Mouse (Mus musculus) MEL (cell line): ENCODE measurements around the gene Gpr179. TPM values are rescaled to one million over a fixed set of nuclear protein-coding genes. Genes with fewer than 3 reads are reported as not detected.
A peak's percentile ranks its signal among the peaks of the same experiment; 100 is the strongest.

Experiments used
- DNase-seq: peaks from one replicate; pipeline ENCODE4 v3.0.0; 2011; ENCODE audit warnings: low read depth, low spot score
- H3K27ac ChIP-seq: 2 replicates; pipeline ENCODE4 v1.5.1; 2012; ENCODE audit warnings: low read depth, mild to moderate bottlenecking, control low read depth, low read length, moderate library complexity; ENCODE audit not compliant: control insufficient read depth
- H3K27me3 ChIP-seq, 2 experiments: fragments of 150-350 bp in 1 of 2; sonication (generic) in 1 of 2; 2 replicates each; pipeline ENCODE4 v1.6.1; 2012; ENCODE audit warnings: low read length in 2 of 2, mild to moderate bottlenecking in 2 of 2, improper control_type of control experiment in 1 of 2, moderate library complexity in 1 of 2; ENCODE audit not compliant: insufficient read depth in 2 of 2, control insufficient read depth in 1 of 2
- H3K36me3 ChIP-seq, 2 experiments: 2 replicates each; pipeline ENCODE4 v1.6.1; 2012 to 2014; ENCODE audit warnings: low read length in 2 of 2, improper control_type of control experiment in 1 of 2, inconsistent platforms in 1 of 2, mild to moderate bottlenecking in 1 of 2; ENCODE audit not compliant: insufficient read depth in 2 of 2, control insufficient read depth in 1 of 2
- H3K4me1 ChIP-seq, 2 experiments: fragments of 150-350 bp in 1 of 2; sonication (generic) in 1 of 2; 2 replicates each; pipeline ENCODE4 v1.6.1; 2012; ENCODE audit warnings: low read length in 2 of 2, improper control_type of control experiment in 1 of 2, mild to moderate bottlenecking in 1 of 2; ENCODE audit not compliant: insufficient read depth in 2 of 2, control insufficient read depth in 1 of 2
- H3K4me3 ChIP-seq, 2 experiments: fragments of 150-350 bp in 1 of 2; sonication (generic) in 1 of 2; 2 replicates each; pipeline ENCODE4 v1.5.1; 2012; ENCODE audit warnings: low read depth in 2 of 2, low read length in 2 of 2, mild to moderate bottlenecking in 2 of 2, moderate library complexity in 2 of 2, control low read depth in 1 of 2, improper control_type of control experiment in 1 of 2; ENCODE audit not compliant: control insufficient read depth in 1 of 2, insufficient read depth in 1 of 2
- H3K79me2 ChIP-seq: 2 replicates; pipeline ENCODE4 v1.6.1; 2012; ENCODE audit warnings: mild to moderate bottlenecking, low read length, moderate library complexity; ENCODE audit not compliant: control insufficient read depth, poor library complexity, insufficient read depth
- H3K9ac ChIP-seq: 2 replicates; pipeline ENCODE4 v1.6.1; 2012; ENCODE audit warnings: low read depth, mild to moderate bottlenecking, control low read depth, low read length, moderate library complexity; ENCODE audit not compliant: control insufficient read depth, poor library complexity, severe bottlenecking
- H3K9me3 ChIP-seq: fragments of 150-350 bp; sonication (generic); replicated peaks from 2 replicates; pipeline ENCODE4 v1.6.1; 2012; ENCODE audit warnings: mild to moderate bottlenecking, low read length, improper control_type of control experiment, moderate library complexity; ENCODE audit not compliant: insufficient read depth
- BHLHE40 ChIP-seq: IDR thresholded peaks from 2 replicates; pipeline ENCODE4 v1.6.1; 2012; ENCODE audit warnings: low read depth, mild to moderate bottlenecking, inconsistent platforms, low read length, improper control_type of control experiment, borderline replicate concordance
- CHD1 ChIP-seq: IDR thresholded peaks from 2 replicates; pipeline ENCODE4 v1.6.1; 2012; ENCODE audit warnings: low read depth, mild to moderate bottlenecking, inconsistent platforms, low read length, improper control_type of control experiment
- CTCF ChIP-seq, 3 experiments: IDR thresholded peaks in 2 of 3; conservative IDR thresholded peaks in 1 of 3; 2 replicates each; pipeline ENCODE4 v1.5.1; 2011 to 2012; ENCODE audit warnings: low read length in 3 of 3, low read depth in 2 of 3, mild to moderate bottlenecking in 2 of 3, improper control_type of control experiment in 1 of 3, inconsistent platforms in 1 of 3, mixed read lengths in 1 of 3, moderate library complexity in 1 of 3; ENCODE audit not compliant: control insufficient read depth in 1 of 3, insufficient read depth in 1 of 3, poor library complexity in 1 of 3, severe bottlenecking in 1 of 3
- ELF1 ChIP-seq: IDR thresholded peaks from 2 replicates; pipeline ENCODE4 v1.6.1; 2014; ENCODE audit warnings: low read depth, mild to moderate bottlenecking, inconsistent platforms, low read length, improper control_type of control experiment, moderate library complexity
- ETS1 ChIP-seq: IDR thresholded peaks from 2 replicates; pipeline ENCODE4 v1.6.1; 2012; ENCODE audit warnings: low read depth, mild to moderate bottlenecking, inconsistent platforms, low read length, improper control_type of control experiment, moderate library complexity
- GATA1 ChIP-seq: IDR thresholded peaks from 2 replicates; pipeline ENCODE4 v1.6.1; 2011; ENCODE audit warnings: low read depth, low read length, improper control_type of control experiment
- HCFC1 ChIP-seq: IDR thresholded peaks from 2 replicates; pipeline ENCODE4 v1.6.1; 2012; ENCODE audit warnings: low read depth, mild to moderate bottlenecking, inconsistent platforms, low read length, improper control_type of control experiment, moderate library complexity
- JUND ChIP-seq: IDR thresholded peaks from 2 replicates; pipeline ENCODE4 v1.6.1; 2011; ENCODE audit warnings: low read depth, mild to moderate bottlenecking, improper control_type of control experiment, low read length
- MAZ ChIP-seq: IDR thresholded peaks from 2 replicates; pipeline ENCODE4 v1.6.1; 2012; ENCODE audit warnings: low read depth, mild to moderate bottlenecking, inconsistent platforms, low read length, improper control_type of control experiment
- MXI1 ChIP-seq: IDR thresholded peaks from 2 replicates; pipeline ENCODE4 v1.6.1; 2011; ENCODE audit warnings: mild to moderate bottlenecking, low read depth, low read length, improper control_type of control experiment
- MYB ChIP-seq: IDR thresholded peaks from 2 replicates; pipeline ENCODE4 v1.6.1; 2011; ENCODE audit warnings: mild to moderate bottlenecking, low read depth, low read length, improper control_type of control experiment
- NELFE ChIP-seq: IDR thresholded peaks from 2 replicates; pipeline ENCODE4 v1.6.1; 2011; ENCODE audit warnings: low read depth, low read length, improper control_type of control experiment
- NRF1 ChIP-seq: IDR thresholded peaks from 2 replicates; pipeline ENCODE4 v1.6.1; 2014; ENCODE audit warnings: low read depth, mild to moderate bottlenecking, inconsistent platforms, low read length, improper control_type of control experiment, moderate library complexity; ENCODE audit not compliant: poor library complexity, insufficient read depth, severe bottlenecking
- POLR2A ChIP-seq, 2 experiments: IDR thresholded peaks; 2 replicates each; pipeline ENCODE4 v1.6.1; 2011 to 2012; ENCODE audit warnings: low read length in 2 of 2, mild to moderate bottlenecking in 2 of 2, control low read depth in 1 of 2, improper control_type of control experiment in 1 of 2, low read depth in 1 of 2, moderate library complexity in 1 of 2; ENCODE audit not compliant: control insufficient read depth in 1 of 2, insufficient read depth in 1 of 2, poor library complexity in 1 of 2
- POLR2AphosphoS5 ChIP-seq: IDR thresholded peaks from 2 replicates; pipeline ENCODE4 v1.6.1; 2012; ENCODE audit warnings: low read depth, borderline replicate concordance, mild to moderate bottlenecking, inconsistent platforms, low read length, moderate library complexity, mixed read lengths
- RAD21 ChIP-seq: IDR thresholded peaks from 2 replicates; pipeline ENCODE4 v1.6.1; 2011; ENCODE audit warnings: mild to moderate bottlenecking, low read depth, low read length, improper control_type of control experiment
- SMC3 ChIP-seq: IDR thresholded peaks from 2 replicates; pipeline ENCODE4 v1.6.1; 2011; ENCODE audit warnings: low read depth, low read length, improper control_type of control experiment
- UBTF ChIP-seq: IDR thresholded peaks from 2 replicates; pipeline ENCODE4 v1.6.1; 2012; ENCODE audit warnings: low read depth, mild to moderate bottlenecking, inconsistent platforms, low read length, improper control_type of control experiment, moderate library complexity, borderline replicate concordance; ENCODE audit not compliant: insufficient read depth
- USF1 ChIP-seq: IDR thresholded peaks from 2 replicates; pipeline ENCODE4 v1.6.1; 2014; ENCODE audit warnings: low read depth, mild to moderate bottlenecking, inconsistent platforms, low read length, improper control_type of control experiment, moderate library complexity
- ZNF384 ChIP-seq: IDR thresholded peaks from 2 replicates; pipeline ENCODE4 v1.6.1; 2012; ENCODE audit warnings: low read depth, mild to moderate bottlenecking, inconsistent platforms, low read length, improper control_type of control experiment
- polyA plus RNA-seq, 2 experiments: library from polyadenylated mRNA; stranded (reverse) in 1 of 2; unstranded in 1 of 2; fragments of >175 nt in 1 of 2; fragments of >200 nt in 1 of 2; gene quantifications; 2 replicates each; pipeline versions ENCODE4 v1.2.1 to v1.2.4; 2012; ENCODE audit warnings: low replicate concordance in 2 of 2, low read depth in 1 of 2; ENCODE audit not compliant: insufficient read length in 2 of 2, insufficient read depth in 1 of 2, missing spikeins in 1 of 2
- total RNA-seq: library from RNA; depleted of rRNA; stranded (reverse); fragments of 300-350 nt; gene quantifications from 2 replicates; pipeline ENCODE4 v1.2.3, GENCODE M21; 2012

Gpr179 gene
- total and polyA plus RNA-seq, 3 experiments: 0.01 to 0.04 TPM; not detected in 1

GRCm38 (mm10) chr11:97285852-97286775, 65.8 kb downstream of the Gpr179 start:
- Histone ChIP-seq H3K79me2 (no peaks in the 10 kb centered on the region), H3K4me1 (peaks cover 0 to 4% of the 10 kb centered on the region in 2 experiments; a peak in 1 of 4 replicates), H3K27me3 (peaks cover 0 to 2% of the 10 kb centered on the region in 2 experiments; a peak in 1 of 4 replicates), H3K9ac (no peak overlapping the region), H3K36me3 (peaks cover 0 to 2% of the 10 kb centered on the region in 2 experiments; a peak in 2 of 4 replicates), H3K27ac (no peak overlapping the region), H3K9me3 (no peaks in the 10 kb centered on the region), H3K4me3 (no peak overlapping the region)
- peak; percentile 27; the same call in 1 of the 2 replicates for TF ChIP-seq ZNF384
- no peak for TF ChIP-seq MYB
- no peak for TF ChIP-seq JUND
- TF ChIP-seq MXI1: no peak
- no peak for TF ChIP-seq RAD21
- TF ChIP-seq POLR2AphosphoS5: no peak
- no peak for TF ChIP-seq ETS1
- DNase-seq: no peak

DNA sequence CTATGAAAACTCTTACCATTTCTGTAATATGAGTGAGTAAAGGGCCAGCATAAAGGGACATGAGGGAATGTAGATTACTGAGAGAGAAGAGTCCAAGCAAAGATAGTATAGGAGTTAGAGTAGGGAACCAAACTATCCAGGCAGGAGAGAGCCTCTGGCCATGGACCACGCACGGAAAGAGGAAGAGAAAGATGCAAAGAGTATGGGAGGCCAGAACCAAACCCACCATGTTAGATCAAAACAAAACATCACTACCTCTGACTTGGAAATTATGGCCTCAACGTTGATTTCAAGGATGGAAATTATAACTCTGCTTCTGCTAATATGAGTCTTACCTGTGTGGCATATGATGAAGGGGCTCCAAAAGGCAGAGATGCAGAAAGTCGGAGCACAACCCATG, 67.0 kb downstream of the Gpr179 start:
- H3K4me1 ChIP-seq: peaks cover 0 to 7% of the 10 kb centered on the region in 2 experiments; a peak in 1 of 4 replicates
- TF ChIP-seq MYB (no peak), POLR2AphosphoS5 (no peak), SMC3 (no peak), HCFC1 (no peak), MAZ (no peak), CTCF (IDR thresholded peaks at IDR 0.05 in 2 of 3, conservative IDR thresholded peaks at IDR 0.05 in 1 of 3; ENCODE audit: control insufficient read depth in 1 of 3, insufficient read depth in 1 of 3, low read depth in 2 of 3, low read length in 3 of 3, poor library complexity in 1 of 3, severe bottlenecking in 1 of 3) (no peak), NRF1 (no peak), USF1 (no peak), ELF1 (no peak), BHLHE40 (no peak), POLR2A (IDR thresholded peaks at IDR 0.05; ENCODE audit: control insufficient read depth in 1 of 2, insufficient read depth in 1 of 2, low read depth in 1 of 2, low read length in 2 of 2, poor library complexity in 1 of 2) (no peak), RAD21 (no peak), UBTF (no peak), CHD1 (no peak), GATA1 (no peak), NELFE (no peak)
- peaks cover 0 to 1% of the 10 kb centered on the region in 2 experiments; a peak in 1 of 4 replicates for H3K27me3 ChIP-seq
- peaks cover 0 to 5% of the 10 kb centered on the region in 2 experiments; a peak in 2 of 4 replicates for H3K36me3 ChIP-seq
- no peak overlapping the region for H3K27ac ChIP-seq
- H3K79me2 ChIP-seq: peaks cover 5% of the 10 kb centered on the region
- no peaks in the 10 kb centered on the region for H3K9me3 ChIP-seq
- no peak overlapping the region for H3K4me3 ChIP-seq
- H3K9ac ChIP-seq: no peak overlapping the region
- DNase-seq: no peak
